Mouse (Mus musculus) urinary bladder, adult 18-20 months (tissue): ENCODE measurements around the gene Casp3.

ENCODE experiments used
- DNase-seq, 2 experiments: peaks; one replicate each; pipeline ENCODE4 v3.0.0; 2022; ENCODE audit warnings: low spot score in 2 of 2, mixed read lengths in 2 of 2

The Casp3 gene

DNA sequence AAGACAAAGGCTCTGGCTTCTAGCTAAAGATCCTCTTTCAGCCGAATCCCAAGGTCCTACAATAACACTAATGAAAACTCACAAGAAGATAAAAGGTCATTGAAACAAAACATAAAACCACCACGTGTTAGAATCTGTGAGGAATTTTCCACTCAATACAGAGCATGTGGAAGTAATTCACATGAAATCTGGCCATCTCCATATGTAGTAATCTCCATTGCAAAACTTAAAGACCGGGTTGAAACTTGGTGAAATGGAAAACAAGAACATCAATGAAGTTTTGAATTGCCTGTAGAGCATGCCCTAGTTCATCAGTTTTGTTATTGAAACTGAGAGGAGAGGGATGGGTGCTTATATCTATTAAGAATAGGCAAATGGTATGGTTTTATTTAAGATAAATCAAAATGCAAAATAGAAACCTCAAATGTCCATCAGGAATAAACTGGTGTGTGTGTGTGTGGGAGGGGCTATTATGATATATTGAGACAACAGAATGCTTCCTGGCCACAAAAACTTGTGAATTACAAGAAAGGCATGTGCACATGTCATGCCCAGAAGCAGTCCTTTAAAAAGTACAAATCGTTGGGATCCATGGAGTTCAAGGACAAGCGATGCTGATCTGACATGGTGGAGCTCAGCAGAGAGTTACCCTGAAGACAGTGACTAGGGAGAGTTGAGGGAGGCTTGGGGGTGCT is 63.7 kb downstream of the Casp3 start:
- DNase-seq, result no peak

DNA sequence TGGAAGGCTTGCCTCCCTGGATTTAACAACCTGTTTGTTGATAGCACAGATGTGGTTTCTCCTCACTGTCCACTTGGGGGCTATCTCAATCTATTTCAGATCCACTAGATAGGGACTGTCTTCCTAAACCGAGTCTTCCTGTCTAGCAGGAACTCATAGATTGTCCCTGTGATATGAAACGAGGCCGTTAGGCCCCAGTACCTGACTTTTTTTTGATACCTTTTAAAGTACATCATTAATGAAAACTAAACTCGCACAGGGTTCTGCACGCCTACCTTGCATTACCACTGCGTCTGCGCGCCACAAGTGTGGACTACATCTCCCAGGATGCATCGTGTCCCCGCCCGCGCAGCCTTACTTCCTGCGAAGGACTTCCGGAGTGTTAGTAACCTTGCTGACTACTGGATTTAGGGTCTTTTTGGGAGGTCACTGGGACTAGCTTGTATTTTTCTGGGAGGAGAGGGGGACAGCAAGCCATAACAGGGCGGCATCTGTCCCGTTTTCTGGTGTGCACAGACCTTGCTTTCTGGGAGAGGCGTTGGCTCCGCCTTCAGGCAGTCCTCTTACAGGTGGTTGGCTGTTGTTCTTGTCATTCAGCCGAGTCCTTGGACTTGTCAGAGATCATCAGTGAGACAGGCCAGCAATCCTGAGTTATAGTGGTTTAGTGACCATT is 69.7 kb downstream of the Casp3 start:
- peak; percentile 91 to 92 for DNase-seq
